Mouse (Mus musculus): ENCODE results near the gene Olfr692.

Olfr692 gene

GRCm38 (mm10) chr7:105406322-105406721, 38.3 kb downstream of the Olfr692 start:
- no peak for DNase-seq

GRCm38 (mm10) chr7:105411874-105412632, 44.0 kb downstream of the Olfr692 start:
- DNase-seq = peak; percentile 87

GRCm38 (mm10) chr7:105414385-105414784, 46.4 kb downstream of the Olfr692 start:
- no peak for DNase-seq

GRCm38 (mm10) chr7:105416529-105416928, 48.5 kb downstream of the Olfr692 start:
- no peak for DNase-seq

- DNase-seq = no peak
Measured at GRCm38 (mm10) chr7:105418106-105418505, 50.1 kb downstream of the Olfr692 start.

All from right cerebral cortex, postnatal 4 days (tissue).